Mouse (Mus musculus) T-helper 17 cell (primary cell): ENCODE results near the gene Med10.

Experiments used
- in situ Hi-C, 2 experiments: fragments of 300-600 bp; cut with MboI, MseI; formaldehyde crosslinking; loops; 1 replicate in 1 of 2; 2 replicates in 1 of 2; pipeline ENCODE4 v1.15.1; 2025; ENCODE audit warnings: high pct_unique_total_duplicates in 2 of 2

The Med10 gene

DNA sequence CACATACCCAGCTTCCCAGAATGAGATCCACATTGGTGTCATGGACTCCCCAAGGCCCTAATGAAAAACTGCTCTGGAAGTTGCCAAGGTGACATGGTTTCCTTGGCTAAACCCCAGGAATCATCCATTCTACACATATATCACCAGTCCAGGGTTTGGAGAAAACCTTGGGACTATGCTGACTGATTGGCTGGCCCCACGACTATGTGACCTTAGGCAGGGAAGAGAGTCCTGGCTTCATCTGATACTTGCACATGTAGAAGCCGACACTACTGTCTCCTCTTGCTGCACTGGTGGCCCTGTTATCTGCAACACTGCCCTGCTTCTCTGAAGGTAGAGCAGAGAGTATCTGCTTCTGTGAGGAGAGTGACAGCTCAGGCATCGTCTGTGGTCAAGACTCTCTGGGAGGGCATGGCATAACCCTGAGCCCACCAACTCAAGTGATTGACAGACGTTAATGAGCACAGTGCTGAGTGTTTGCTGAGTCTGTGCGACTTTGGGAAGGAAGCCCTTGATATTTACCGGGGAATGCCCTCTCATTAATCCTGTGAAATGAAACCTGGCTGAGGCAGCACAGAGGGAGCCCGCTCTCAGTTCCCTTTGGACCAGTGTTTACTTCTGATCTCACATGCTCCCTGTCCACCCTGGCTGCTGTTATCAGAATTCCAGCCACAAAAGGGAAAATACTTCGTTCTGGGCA is 23.4 kb downstream of the Med10 start:
- in situ Hi-C loops: no loop called here

DNA sequence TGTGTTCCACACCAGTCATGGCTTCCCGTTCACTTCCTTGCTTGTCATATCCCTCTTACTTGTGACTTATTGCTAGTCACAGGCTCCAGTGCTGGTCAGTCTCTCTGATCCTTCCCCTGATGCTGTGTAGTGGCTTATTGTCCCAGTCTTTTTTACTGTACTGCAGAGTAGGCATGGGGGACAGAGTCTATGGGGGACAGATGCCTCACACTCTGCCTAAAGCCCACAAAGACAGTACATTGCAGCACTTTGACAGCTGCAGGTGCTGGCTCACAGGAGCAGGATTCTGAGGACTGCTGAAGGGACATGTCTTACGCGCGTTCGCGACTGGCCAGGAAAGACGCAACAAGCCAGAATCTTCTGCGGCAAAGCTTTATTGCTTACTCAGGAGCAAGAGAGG is 28.4 kb downstream of the Med10 start:
- in situ Hi-C loops: no loop called here

DNA sequence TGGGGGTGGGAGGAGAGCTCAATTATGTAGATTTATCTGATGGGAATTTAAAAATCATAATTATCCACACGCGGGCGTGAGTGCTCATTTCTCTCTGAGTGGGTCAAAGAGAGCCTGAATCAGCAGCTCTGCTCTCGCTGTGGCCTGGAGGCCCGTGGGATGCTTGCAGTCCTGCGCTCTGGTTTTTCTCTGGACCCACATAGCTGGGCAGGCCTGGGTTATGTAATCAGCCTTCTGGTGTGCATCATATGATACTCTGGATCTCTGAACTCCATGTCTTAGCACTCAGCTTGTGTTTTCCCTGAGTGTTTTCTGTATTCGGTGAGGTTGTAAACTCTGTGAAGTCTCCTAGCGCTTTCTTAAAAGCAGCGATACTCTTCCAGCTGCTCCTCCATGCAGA is 30.4 kb downstream of the Med10 start:
- in situ Hi-C loops: no loop called here

DNA sequence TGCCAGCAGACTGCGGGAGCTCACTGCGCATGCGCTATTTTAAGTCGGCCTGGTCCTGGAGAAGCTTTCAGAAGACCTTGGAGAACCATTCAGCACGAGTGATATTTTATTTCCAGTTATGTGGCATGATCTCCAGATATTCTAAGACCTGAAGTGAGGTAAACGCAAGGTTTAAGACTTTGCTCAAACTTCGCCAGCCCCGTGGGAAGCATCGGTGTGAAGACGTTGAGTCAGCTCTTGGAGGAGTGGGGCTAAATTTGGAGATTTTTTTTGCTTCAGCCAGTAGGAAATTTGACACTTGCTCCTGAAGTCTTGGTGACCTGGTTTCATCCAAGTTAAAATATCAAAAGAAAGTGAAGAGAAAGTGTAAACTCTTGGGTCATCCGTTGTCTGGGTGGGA is 31.2 kb downstream of the Med10 start:
- in situ Hi-C loops: no loop called here

DNA sequence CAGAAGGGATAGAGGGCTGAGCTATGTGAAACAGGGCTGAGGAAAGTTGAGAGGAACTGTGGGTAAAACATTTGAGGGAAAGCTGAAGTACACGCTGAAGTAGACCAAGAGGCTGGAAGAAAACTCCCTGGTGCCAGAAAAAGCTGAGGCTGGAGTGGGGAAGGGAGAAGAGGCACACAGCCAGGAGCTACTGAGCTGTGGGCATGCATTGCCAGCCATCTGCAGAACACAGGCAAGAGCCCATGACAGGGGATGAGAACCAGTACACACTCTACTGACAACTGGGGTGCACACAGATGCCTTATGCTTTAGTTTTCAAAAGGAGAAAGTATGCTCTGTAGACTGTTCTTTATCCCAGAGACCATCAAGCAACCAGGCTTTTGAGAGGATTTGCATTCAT is 43.4 kb downstream of the Med10 start:
- in situ Hi-C loops: no loop called here

DNA sequence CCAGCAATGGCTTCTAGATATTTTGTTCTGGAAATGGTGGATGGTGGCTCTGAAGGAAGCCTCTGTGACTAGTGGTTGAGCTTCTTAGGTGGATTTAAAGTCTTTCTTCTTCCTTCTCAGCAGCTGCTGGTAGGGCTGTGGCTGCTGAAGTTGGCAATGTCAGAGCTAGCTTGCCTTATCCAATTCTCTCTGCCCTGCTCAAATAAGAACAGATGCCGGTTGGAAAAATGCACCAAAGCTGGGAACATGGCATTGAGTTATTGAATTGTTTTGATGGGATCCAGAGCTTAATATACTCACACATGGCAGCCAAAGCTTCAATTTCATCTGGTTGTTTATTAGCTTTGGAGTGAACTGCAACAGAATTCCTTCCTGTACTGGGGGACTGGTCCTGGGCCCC is 47.4 kb downstream of the Med10 start:
- in situ Hi-C loops: no loop called here

DNA sequence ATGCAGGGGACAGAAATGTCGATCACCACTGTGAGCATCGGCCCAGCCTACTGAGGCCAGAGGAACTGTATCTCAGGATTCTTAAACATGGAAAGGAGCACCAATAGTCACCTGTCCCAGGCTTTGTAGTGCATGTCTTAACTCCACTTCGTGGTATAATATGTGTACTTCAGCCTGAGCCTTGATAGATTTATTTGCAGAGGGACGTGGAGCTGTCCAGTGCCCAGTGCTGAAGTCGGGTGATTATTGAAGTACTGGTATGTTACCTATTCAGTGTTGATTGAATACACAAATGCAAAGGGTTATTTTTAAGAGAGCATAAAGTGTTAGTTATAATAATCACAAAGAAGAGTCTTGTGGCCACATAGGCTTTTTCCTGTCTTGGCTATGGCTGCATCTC is 50.1 kb downstream of the Med10 start:
- in situ Hi-C loops: no loop called here

DNA sequence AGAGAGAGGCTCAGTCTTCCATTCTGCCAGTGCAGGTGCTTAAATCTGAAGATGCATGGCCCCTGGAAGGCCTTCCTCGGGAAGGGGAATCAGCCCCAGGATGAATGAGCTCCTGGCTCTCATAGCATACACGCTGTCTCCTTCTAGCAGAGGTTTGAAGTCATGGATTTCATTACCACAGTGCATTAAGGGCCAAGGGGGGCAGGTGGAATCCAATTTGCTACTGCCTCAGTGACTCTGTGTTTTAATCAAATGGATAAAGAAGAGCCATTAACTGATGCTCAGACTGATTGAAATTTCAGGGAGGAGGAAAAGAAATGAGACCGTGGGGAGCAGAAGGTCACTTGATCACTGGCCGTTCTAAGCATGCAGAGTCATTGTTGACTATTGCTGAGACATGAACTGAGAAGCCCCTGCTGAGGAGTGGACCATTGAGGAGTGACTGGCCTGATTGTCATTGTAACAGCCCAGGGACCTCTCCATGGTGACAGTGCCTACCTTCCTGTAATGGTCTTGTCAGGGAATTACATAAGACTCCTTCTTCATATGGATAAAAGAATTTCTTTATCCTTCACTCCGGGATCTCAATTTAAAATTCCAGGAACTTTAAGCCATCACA is 51.3 kb downstream of the Med10 start:
- in situ Hi-C loops: no loop called here

DNA sequence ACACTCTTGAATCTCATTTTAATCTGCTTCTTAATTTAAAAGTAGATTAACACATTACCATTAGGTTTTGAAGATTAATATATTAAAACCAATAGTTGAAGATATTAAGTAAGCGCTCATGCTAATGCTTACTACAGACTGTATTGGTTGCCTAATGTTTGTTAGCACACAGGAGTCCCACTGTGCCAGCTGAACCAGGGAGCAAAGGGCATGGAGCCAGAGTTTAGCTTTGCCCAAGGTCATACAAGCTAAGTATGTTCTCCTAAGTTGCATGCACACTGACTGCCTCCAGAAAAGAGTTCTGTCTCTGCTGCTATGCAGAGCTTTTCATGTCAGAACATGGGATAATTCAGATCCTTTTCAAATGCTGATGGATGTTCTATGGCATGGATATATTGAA is 53.7 kb downstream of the Med10 start:
- in situ Hi-C loops: no loop called here

DNA sequence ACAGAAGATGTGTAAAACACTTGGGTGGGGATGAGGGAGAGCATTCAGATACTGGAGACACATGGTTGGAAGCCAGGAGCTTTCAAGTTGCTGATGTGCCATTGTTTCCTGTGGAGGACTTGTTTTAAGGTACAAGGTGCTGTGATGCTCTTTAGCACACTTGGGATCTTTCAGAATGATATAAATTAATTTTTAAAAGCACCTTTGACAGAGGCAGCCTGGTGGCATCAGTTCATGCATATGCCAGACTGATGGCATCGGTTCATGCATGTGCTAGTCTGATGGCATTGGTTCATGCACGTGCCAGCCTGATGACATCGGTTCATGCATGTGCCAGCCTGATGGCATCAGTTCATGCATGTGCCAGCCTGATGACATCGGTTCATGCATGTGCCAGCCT is 60.1 kb downstream of the Med10 start:
- in situ Hi-C loops: no loop called here

DNA sequence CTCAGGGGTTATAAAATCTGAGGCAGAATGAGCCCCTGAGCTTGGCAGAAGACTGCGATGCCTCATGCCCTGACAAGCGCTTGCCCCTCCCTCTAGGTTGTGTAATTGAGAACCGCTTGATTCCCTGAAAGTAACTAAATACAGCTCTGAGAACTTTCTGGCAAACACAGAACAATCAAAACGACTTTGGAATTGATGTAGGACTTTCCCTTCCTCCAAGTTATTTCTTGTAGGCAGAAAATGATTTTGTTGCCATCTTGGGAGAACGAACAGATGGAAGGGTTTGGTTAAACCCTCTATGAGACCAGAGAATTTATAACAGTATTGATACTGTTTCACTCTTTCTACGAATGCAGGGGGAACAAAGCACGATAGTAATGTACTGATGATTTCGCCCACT is 62.7 kb downstream of the Med10 start:
- in situ Hi-C loops: no loop called here
